Mouse (Mus musculus) stomach, postnatal 0 days (tissue): Measurements from ENCODE around the gene Stard3nl.

Experiments used
- CTCF ChIP-seq: IDR thresholded peaks from 2 replicates; pipeline ENCODE4 v1.5.1; 2016; ENCODE audit warnings: antibody characterized with exemption, low read depth, mild to moderate bottlenecking, moderate library complexity
- EP300 ChIP-seq: optimal IDR thresholded peaks from 2 replicates; pipeline ENCODE3; 2016; ENCODE audit warnings: antibody characterized with exemption

DNA sequence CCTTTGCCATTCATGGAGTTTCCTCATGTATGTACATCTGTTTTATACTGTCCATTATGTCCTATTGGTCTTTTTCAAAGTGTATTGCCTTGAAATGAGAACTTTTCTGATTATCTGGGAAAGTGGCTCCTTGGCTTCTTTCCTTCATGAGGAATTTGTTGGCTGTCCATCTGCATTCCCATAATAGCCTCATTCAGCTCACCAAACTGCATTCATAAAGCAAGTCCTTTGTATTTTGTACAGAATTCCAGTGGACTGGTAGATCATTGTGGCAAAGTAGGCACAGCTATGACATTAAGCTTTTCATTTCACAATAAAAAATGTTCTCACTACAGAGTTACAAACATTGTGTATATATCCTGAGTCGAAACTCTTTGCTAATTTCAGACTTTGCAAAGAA is 26.9 kb upstream of the Stard3nl start:
- TF ChIP-seq CTCF: no peak
- no peak for TF ChIP-seq EP300
